Mouse (Mus musculus) stomach, embryonic 15.5 days (tissue): Measurements from ENCODE around the gene Mboat7. TPM values are rescaled to one million over a fixed set of nuclear protein-coding genes. Genes with fewer than 3 reads are reported as not detected.

ENCODE experiments used
- ATAC-seq: fragments of 200-750 bp; cut with Nextera tagmentation; 2 replicates; pipeline ENCODE4 v1.8.0; 2017; ENCODE audit warnings: low read depth, moderate number of reproducible peaks, moderate TSS enrichment; ENCODE audit not compliant: insufficient read depth, low FRiP score
- H3K27ac ChIP-seq: fragments of 300-500 bp; sonication (generic); 2 replicates; pipeline ENCODE4 v1.5.1; 2015; ENCODE audit warnings: mild to moderate bottlenecking, inconsistent platforms
- H3K27me3 ChIP-seq: fragments of 300-500 bp; sonication (generic); replicated peaks from 2 replicates; pipeline ENCODE4 v1.6.1; 2015; ENCODE audit warnings: inconsistent platforms
- H3K36me3 ChIP-seq: fragments of 300-500 bp; sonication (generic); 2 replicates; pipeline ENCODE4 v1.6.1; 2015; ENCODE audit warnings: inconsistent platforms
- H3K4me1 ChIP-seq: fragments of 300-500 bp; sonication (generic); 2 replicates; pipeline ENCODE4 v1.6.1; 2015; ENCODE audit warnings: inconsistent platforms
- H3K4me2 ChIP-seq: fragments of 300-500 bp; sonication (generic); 2 replicates; pipeline ENCODE4 v1.6.1; 2015; ENCODE audit warnings: mild to moderate bottlenecking, inconsistent platforms
- H3K4me3 ChIP-seq: fragments of 300-500 bp; sonication (generic); replicated peaks from 2 replicates; pipeline ENCODE4 v1.5.1; 2015; ENCODE audit warnings: inconsistent platforms
- H3K9ac ChIP-seq: fragments of 300-500 bp; sonication (generic); 2 replicates; pipeline ENCODE4 v1.6.1; 2015; ENCODE audit warnings: inconsistent platforms
- H3K9me3 ChIP-seq: fragments of 300-500 bp; sonication (generic); 2 replicates; pipeline ENCODE4 v1.6.1; 2016; ENCODE audit warnings: inconsistent platforms
- WGBS: fragments of 180-500 bp; shearing (Covaris S2); methylation state at CpG from one replicate; pipeline ENCODE4 v1.1.7; 2015; 5-methylcytosine and 5-hydroxymethylcytosine counted together
- polyA plus RNA-seq: library from polyadenylated mRNA; unstranded; fragments of >200 nt; fragmentation: Nextera tagmentation; extraction: Ambion mirVana; gene quantifications from 2 replicates; pipeline ENCODE4 v1.2.1, GENCODE M21; 2015

The Mboat7 gene
- polyA plus RNA-seq, 1 experiment from 2014 or later, result 53.2 TPM

- 90% methylated on average over 14 of the region's 14 CpGs for WGBS
- Histone ChIP-seq H3K4me3 (no peak overlapping the region), H3K36me3 (peaks cover 90% of the 10 kb centered on the region), H3K4me1 (no peaks in the 10 kb centered on the region), H3K9ac (no peak overlapping the region), H3K27me3 (no peaks in the 10 kb centered on the region), H3K4me2 (no peak overlapping the region), H3K27ac (no peak overlapping the region), H3K9me3 (no peaks in the 10 kb centered on the region)
- ATAC-seq, result no peak
Measured at GRCm38 (mm10) chr7:3658578-3658977, 34.7 kb downstream of the Mboat7 start.

GRCm38 (mm10) chr7:3656966-3657365 lies 36.4 kb downstream of the Mboat7 start:
- no peak overlapping the region for H3K9ac ChIP-seq
- H3K4me2 ChIP-seq, result no peak overlapping the region
- no peak overlapping the region for H3K4me3 ChIP-seq
- H3K27me3 ChIP-seq, result no peaks in the 10 kb centered on the region
- H3K4me1 ChIP-seq, result no peaks in the 10 kb centered on the region
- no peaks in the 10 kb centered on the region for H3K9me3 ChIP-seq
- 82% methylated on average over 4 of the region's 4 CpGs for WGBS
- H3K27ac ChIP-seq, result no peak overlapping the region
- ATAC-seq, result no peak
- peaks cover 95% of the 10 kb centered on the region for H3K36me3 ChIP-seq

- H3K27ac ChIP-seq, result no peak overlapping the region
- peaks cover 27% of the 10 kb centered on the region for H3K4me1 ChIP-seq
- H3K9ac ChIP-seq, result peak overlapping the region; percentile 100
- H3K4me2 ChIP-seq, result peak overlapping the region; percentile 72
- 45% methylated on average over 4 of the region's 4 CpGs for WGBS
- H3K4me3 ChIP-seq, result peak overlapping the region; percentile 98
- no peak for ATAC-seq
- H3K9me3 ChIP-seq, result no peaks in the 10 kb centered on the region
- H3K27me3 ChIP-seq, result no peaks in the 10 kb centered on the region
- H3K36me3 ChIP-seq, result peaks cover 16% of the 10 kb centered on the region
Measured at GRCm38 (mm10) chr7:3646641-3647040, 46.7 kb downstream of the Mboat7 start.

GRCm38 (mm10) chr7:3646188-3646587 lies 47.1 kb downstream of the Mboat7 start:
- no peak for ATAC-seq
- 10% methylated on average over 9 of the region's 9 CpGs for WGBS
- H3K9ac ChIP-seq, result peak overlapping the region; percentile 100
- H3K9me3 ChIP-seq, result no peaks in the 10 kb centered on the region
- H3K4me1 ChIP-seq, result peaks cover 27% of the 10 kb centered on the region
- peak overlapping the region; percentile 72 for H3K4me2 ChIP-seq
- H3K36me3 ChIP-seq, result peaks cover 16% of the 10 kb centered on the region
- H3K4me3 ChIP-seq, result peak overlapping the region; percentile 98
- 0 out of 2 replicates have a peak overlapping the region, but pooled peaks have one; percentile 99 for H3K27ac ChIP-seq
- H3K27me3 ChIP-seq, result no peaks in the 10 kb centered on the region

- H3K9me3 ChIP-seq, result no peaks in the 10 kb centered on the region
- peak overlapping the region; percentile 100 for H3K9ac ChIP-seq
- peak overlapping the region; percentile 98 for H3K4me3 ChIP-seq
- WGBS, result 0% methylated on average over 52 of the region's 58 CpGs
- H3K27ac ChIP-seq, result peak overlapping the region; percentile 99
- H3K4me1 ChIP-seq, result peaks cover 27% of the 10 kb centered on the region
- no peaks in the 10 kb centered on the region for H3K27me3 ChIP-seq
- H3K36me3 ChIP-seq, result peaks cover 16% of the 10 kb centered on the region
- ATAC-seq, result no peak
- peak overlapping the region; percentile 72 for H3K4me2 ChIP-seq
Measured at GRCm38 (mm10) chr7:3645488-3646025, 47.8 kb downstream of the Mboat7 start.

GRCm38 (mm10) chr7:3644672-3645487 lies 48.4 kb downstream of the Mboat7 start, which contains the start of gene Cnot3:
Gene Cnot3, plus strand, starts transcription at chr7:3645268.
- no peaks in the 10 kb centered on the region for H3K9me3 ChIP-seq
- peak; percentile 98 for ATAC-seq
- 0% methylated on average over 58 of the region's 58 CpGs for WGBS
- peak within 1 kb of the TSS; percentile 99 for H3K27ac ChIP-seq
- peaks cover 21% of the 10 kb centered on the region; the same call in 1 of the 2 replicates for H3K36me3 ChIP-seq
- peak within 1 kb of the TSS; percentile 79 for H3K4me2 ChIP-seq
- no peaks in the 10 kb centered on the region for H3K27me3 ChIP-seq
- peak within 1 kb of the TSS; percentile 98 for H3K4me3 ChIP-seq
- peak within 1 kb of the TSS; percentile 100 for H3K9ac ChIP-seq
- peaks cover 27% of the 10 kb centered on the region for H3K4me1 ChIP-seq

- H3K4me3 ChIP-seq, result peak overlapping the region; percentile 98
- H3K36me3 ChIP-seq, result peaks cover 26% of the 10 kb centered on the region; the same call in 1 of the 2 replicates
- 1% methylated on average over 11 of the region's 11 CpGs for WGBS
- H3K4me1 ChIP-seq, result peaks cover 27% of the 10 kb centered on the region
- peak overlapping the region; percentile 75 for H3K27ac ChIP-seq
- H3K9ac ChIP-seq, result no peak overlapping the region
- H3K27me3 ChIP-seq, result no peaks in the 10 kb centered on the region
- ATAC-seq, result no peak
- H3K4me2 ChIP-seq, result peak overlapping the region; percentile 79
- H3K9me3 ChIP-seq, result no peaks in the 10 kb centered on the region
Measured at GRCm38 (mm10) chr7:3644348-3644671, 49.0 kb downstream of the Mboat7 start.

GRCm38 (mm10) chr7:3643843-3644242 lies 49.5 kb downstream of the Mboat7 start:
- H3K36me3 ChIP-seq, result peaks cover 31% of the 10 kb centered on the region
- H3K4me2 ChIP-seq, result peak overlapping the region; percentile 79
- no peaks in the 10 kb centered on the region for H3K27me3 ChIP-seq
- WGBS, result 15% methylated on average over 9 of the region's 9 CpGs
- ATAC-seq, result no peak
- no peaks in the 10 kb centered on the region for H3K9me3 ChIP-seq
- H3K4me3 ChIP-seq, result peak overlapping the region; percentile 98
- H3K27ac ChIP-seq, result peak overlapping the region; percentile 75; the same call in 1 of the 2 replicates
- no peak overlapping the region for H3K9ac ChIP-seq
- peaks cover 27% of the 10 kb centered on the region for H3K4me1 ChIP-seq

GRCm38 (mm10) chr7:3643412-3643811 lies 49.9 kb downstream of the Mboat7 start:
- Histone ChIP-seq H3K4me1 (peaks cover 27% of the 10 kb centered on the region), H3K27ac (no peak overlapping the region), H3K9ac (no peak overlapping the region), H3K4me3 (no peak overlapping the region; the same call in 1 of the 2 replicates), H3K36me3 (peaks cover 35% of the 10 kb centered on the region), H3K4me2 (peak overlapping the region; percentile 79; the same call in 1 of the 2 replicates), H3K27me3 (no peaks in the 10 kb centered on the region), H3K9me3 (no peaks in the 10 kb centered on the region)
- no peak for ATAC-seq
- WGBS, result 67% methylated on average over 5 of the region's 5 CpGs

GRCm38 (mm10) chr7:3630478-3630815 lies 62.9 kb downstream of the Mboat7 start:
- no peak overlapping the region for H3K27ac ChIP-seq
- H3K9me3 ChIP-seq, result no peaks in the 10 kb centered on the region
- H3K4me3 ChIP-seq, result peak overlapping the region; percentile 71
- peaks cover 19% of the 10 kb centered on the region for H3K4me1 ChIP-seq
- peak overlapping the region; percentile 88 for H3K4me2 ChIP-seq
- 46% methylated on average over 3 of the region's 3 CpGs for whole genome bisulfite sequencing
- ATAC-seq, result no peak
- H3K36me3 ChIP-seq, result peaks cover 14% of the 10 kb centered on the region; the same call in 1 of the 2 replicates
- H3K27me3 ChIP-seq, result no peaks in the 10 kb centered on the region
- peak overlapping the region; percentile 73 for H3K9ac ChIP-seq

- peak within 1 kb of the TSS; percentile 73 for H3K9ac ChIP-seq
- ATAC-seq, result peak; percentile 88
- H3K9me3 ChIP-seq, result no peaks in the 10 kb centered on the region
- peak within 1 kb of the TSS; percentile 86 for H3K27ac ChIP-seq
- H3K36me3 ChIP-seq, result peaks cover 10% of the 10 kb centered on the region; the same call in 1 of the 2 replicates
- H3K27me3 ChIP-seq, result no peaks in the 10 kb centered on the region
- WGBS, result 1% methylated on average over 47 of the region's 47 CpGs
- peaks cover 19% of the 10 kb centered on the region for H3K4me1 ChIP-seq
- H3K4me2 ChIP-seq, result peak within 1 kb of the TSS; percentile 94
- H3K4me3 ChIP-seq, result peak within 1 kb of the TSS; percentile 71
Measured at GRCm38 (mm10) chr7:3629543-3630477, 63.5 kb downstream of the Mboat7 start, which contains the start of the genes Tfpt and Prpf31. Gene Tfpt, minus strand, starts transcription at chr7:3629929. Gene Prpf31, plus strand, starts transcription at chr7:3629985.
